Mouse (Mus musculus): ENCODE data around the gene Tinagl1.

- no peak for TF ChIP-seq GATA1 (IDR thresholded peaks at IDR 0.05; ENCODE audit: borderline replicate concordance, low read length)
- TF ChIP-seq FLI1 (IDR thresholded peaks at IDR 0.05; ENCODE audit: low read length) = no peak
Observed at GRCm38 (mm10) chr4:130213857-130214256, 38.9 kb upstream of the Tinagl1 start.

All from megakaryocyte, embryonic 14.5 days (primary cell).